Mouse (Mus musculus) lung, embryonic 15.5 days (tissue): ENCODE data around the gene Tmem269. TPM values are rescaled to one million over a fixed set of nuclear protein-coding genes. Genes with fewer than 3 reads are reported as not detected.
A peak's percentile ranks its signal among the peaks of the same experiment; 100 is the strongest.

Experiments used
- ATAC-seq: fragments of 200-750 bp; cut with Nextera tagmentation; 2 replicates; pipeline ENCODE4 v1.8.0; 2017; ENCODE audit warnings: moderate number of reproducible peaks, borderline replicate concordance; ENCODE audit not compliant: low FRiP score, low TSS enrichment; ENCODE audit errors: extremely low read depth
- H3K27ac ChIP-seq: fragments of 300-500 bp; sonication (generic); 2 replicates; pipeline ENCODE4 v1.5.1; 2015; ENCODE audit warnings: moderate library complexity, mild to moderate bottlenecking, inconsistent platforms
- H3K27me3 ChIP-seq: fragments of 300-500 bp; sonication (generic); 2 replicates; pipeline ENCODE4 v1.6.1; 2015; ENCODE audit warnings: inconsistent platforms
- H3K36me3 ChIP-seq: fragments of 300-500 bp; sonication (generic); 2 replicates; pipeline ENCODE4 v1.6.1; 2015; ENCODE audit warnings: inconsistent platforms
- H3K4me1 ChIP-seq: fragments of 300-500 bp; sonication (generic); 2 replicates; pipeline ENCODE4 v1.6.1; 2015; ENCODE audit warnings: inconsistent platforms
- H3K4me2 ChIP-seq: fragments of 300-500 bp; sonication (generic); 2 replicates; pipeline ENCODE4 v1.6.1; 2015; ENCODE audit warnings: inconsistent platforms, mild to moderate bottlenecking, moderate library complexity
- H3K4me3 ChIP-seq: fragments of 300-500 bp; sonication (generic); 2 replicates; pipeline ENCODE4 v1.5.1; 2015; ENCODE audit warnings: mild to moderate bottlenecking, inconsistent platforms
- H3K9ac ChIP-seq: fragments of 300-500 bp; sonication (generic); 2 replicates; pipeline ENCODE4 v1.6.1; 2015; ENCODE audit warnings: inconsistent platforms
- H3K9me3 ChIP-seq: fragments of 300-500 bp; sonication (generic); 2 replicates; pipeline ENCODE4 v1.6.1; 2016; ENCODE audit warnings: inconsistent platforms
- WGBS: fragments of 180-500 bp; shearing (Covaris S2); methylation state at CpG from one replicate; pipeline ENCODE4 v1.1.7; 2015; 5-methylcytosine and 5-hydroxymethylcytosine counted together
- polyA plus RNA-seq: library from polyadenylated mRNA; unstranded; fragments of >200 nt; fragmentation: Nextera tagmentation; extraction: Ambion mirVana; gene quantifications from 2 replicates; pipeline ENCODE4 v1.2.1, GENCODE M21; 2015

Tmem269 gene
- polyA plus RNA-seq = not detected in 2 replicates

DNA sequence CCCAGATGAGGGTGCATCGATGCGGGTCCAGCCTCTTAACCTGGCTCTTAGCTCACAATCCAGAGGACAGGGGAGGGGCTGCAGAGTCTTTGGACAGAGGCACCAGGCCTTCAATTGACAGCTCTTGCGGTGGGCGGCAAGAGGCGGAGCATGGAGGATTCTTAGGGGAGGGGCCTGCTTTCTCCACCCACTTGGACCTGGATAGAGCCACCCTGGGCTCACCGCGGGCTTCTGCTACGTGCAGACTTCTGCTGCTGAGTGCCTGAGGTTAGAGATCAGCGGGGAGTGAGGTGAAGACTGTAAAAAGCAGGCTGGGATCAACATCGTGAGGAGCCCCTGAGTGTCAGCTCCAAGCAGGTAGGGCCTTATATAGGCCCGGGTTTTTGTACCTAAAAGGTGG, at the start of gene Tmem269:
Tmem269 (minus strand) TSS at position 49 of the 400 bp plus-strand sequence.
- Histone ChIP-seq H3K27ac (no peak within 1 kb of the TSS), H3K4me1 (peaks cover 4% of the 10 kb centered on the region), H3K9me3 (no peaks in the 10 kb centered on the region), H3K4me2 (no peak within 1 kb of the TSS), H3K9ac (no peak within 1 kb of the TSS), H3K36me3 (no peaks in the 10 kb centered on the region), H3K4me3 (no peak within 1 kb of the TSS), H3K27me3 (no peaks in the 10 kb centered on the region)
- no peak for ATAC-seq
- 12% methylated on average over 11 of the region's 11 CpGs for WGBS

DNA sequence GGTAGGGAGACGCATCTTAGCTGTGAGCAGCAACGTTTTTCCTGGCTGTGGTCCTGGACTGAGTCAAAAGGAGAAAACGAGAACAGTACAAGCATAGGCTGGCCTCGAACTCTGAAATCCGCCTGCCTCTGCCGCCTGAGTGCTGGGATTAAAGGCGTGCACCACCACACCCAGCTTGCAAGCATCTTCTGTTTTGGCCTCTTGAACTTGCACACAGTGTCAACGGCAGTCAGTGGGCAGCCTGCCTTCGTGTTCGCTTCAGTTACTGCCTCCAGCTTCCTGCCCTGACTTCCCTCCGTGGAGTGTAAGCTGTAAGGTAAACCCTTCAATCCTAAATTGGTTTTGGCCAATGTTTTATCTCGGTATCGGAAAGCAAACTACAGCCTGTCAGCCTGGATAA, 48.6 kb upstream of the Tmem269 start:
- H3K4me3 ChIP-seq = no peak overlapping the region
- no peak overlapping the region for H3K27ac ChIP-seq
- H3K27me3 ChIP-seq = no peaks in the 10 kb centered on the region
- no peaks in the 10 kb centered on the region for H3K9me3 ChIP-seq
- no peak overlapping the region for H3K9ac ChIP-seq
- peaks cover 18% of the 10 kb centered on the region for H3K36me3 ChIP-seq
- 63% methylated on average over 13 of the region's 13 CpGs for WGBS
- no peak overlapping the region for H3K4me2 ChIP-seq
- no peak for ATAC-seq
- H3K4me1 ChIP-seq = no peaks in the 10 kb centered on the region

DNA sequence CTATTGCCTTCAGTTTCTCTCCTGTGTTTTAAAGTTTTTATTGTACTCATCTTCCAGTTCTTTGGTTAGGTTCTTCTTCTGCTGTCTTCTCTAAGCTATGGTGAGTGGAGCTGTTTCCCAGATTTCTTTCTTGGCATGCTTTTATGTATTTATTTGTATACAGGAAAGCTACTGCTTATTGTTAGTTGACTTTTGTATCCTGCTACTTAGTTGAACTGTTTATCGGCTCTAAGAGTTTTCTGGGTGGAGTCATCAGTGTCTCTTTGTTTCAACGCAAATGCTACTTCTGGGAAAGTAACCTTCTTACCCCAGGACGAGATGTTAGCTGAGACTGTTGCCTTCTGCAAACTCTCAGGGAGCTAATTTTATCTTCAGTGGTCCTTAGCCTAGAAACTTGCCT, 45.4 kb upstream of the Tmem269 start:
- Histone ChIP-seq H3K27ac (no peak overlapping the region), H3K36me3 (no peaks in the 10 kb centered on the region), H3K9me3 (no peaks in the 10 kb centered on the region), H3K4me1 (no peaks in the 10 kb centered on the region), H3K27me3 (no peaks in the 10 kb centered on the region), H3K4me3 (no peak overlapping the region), H3K9ac (no peak overlapping the region), H3K4me2 (no peak overlapping the region)
- WGBS = 53% methylated on average over 3 of the region's 3 CpGs
- no peak for ATAC-seq

DNA sequence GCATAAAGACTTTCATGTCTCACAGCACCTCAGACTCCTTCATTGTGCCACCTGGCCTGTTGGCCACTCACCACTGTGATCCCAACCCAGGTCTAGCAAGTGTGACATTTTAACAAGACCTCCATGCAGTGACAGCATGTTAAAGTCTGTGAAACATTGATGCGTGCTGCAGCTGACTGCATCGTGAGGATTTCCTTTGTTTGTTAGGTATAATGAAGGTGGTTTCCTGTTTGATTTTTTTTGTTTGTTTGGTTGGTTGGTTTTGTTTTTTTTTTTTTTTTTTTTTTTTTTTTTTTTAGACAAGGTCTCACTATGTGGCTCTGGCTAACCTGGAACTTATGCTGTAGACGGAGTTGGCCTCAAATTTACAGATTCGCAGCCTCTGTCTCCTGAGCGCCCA, 44.5 kb upstream of the Tmem269 start:
- no peak overlapping the region for H3K4me3 ChIP-seq
- H3K36me3 ChIP-seq = no peaks in the 10 kb centered on the region
- no peak overlapping the region for H3K9ac ChIP-seq
- H3K4me2 ChIP-seq = no peak overlapping the region
- no peaks in the 10 kb centered on the region for H3K9me3 ChIP-seq
- no peaks in the 10 kb centered on the region for H3K4me1 ChIP-seq
- WGBS = 87% methylated on average over 5 of the region's 5 CpGs
- no peak for ATAC-seq
- H3K27me3 ChIP-seq = no peaks in the 10 kb centered on the region
- H3K27ac ChIP-seq = no peak overlapping the region

DNA sequence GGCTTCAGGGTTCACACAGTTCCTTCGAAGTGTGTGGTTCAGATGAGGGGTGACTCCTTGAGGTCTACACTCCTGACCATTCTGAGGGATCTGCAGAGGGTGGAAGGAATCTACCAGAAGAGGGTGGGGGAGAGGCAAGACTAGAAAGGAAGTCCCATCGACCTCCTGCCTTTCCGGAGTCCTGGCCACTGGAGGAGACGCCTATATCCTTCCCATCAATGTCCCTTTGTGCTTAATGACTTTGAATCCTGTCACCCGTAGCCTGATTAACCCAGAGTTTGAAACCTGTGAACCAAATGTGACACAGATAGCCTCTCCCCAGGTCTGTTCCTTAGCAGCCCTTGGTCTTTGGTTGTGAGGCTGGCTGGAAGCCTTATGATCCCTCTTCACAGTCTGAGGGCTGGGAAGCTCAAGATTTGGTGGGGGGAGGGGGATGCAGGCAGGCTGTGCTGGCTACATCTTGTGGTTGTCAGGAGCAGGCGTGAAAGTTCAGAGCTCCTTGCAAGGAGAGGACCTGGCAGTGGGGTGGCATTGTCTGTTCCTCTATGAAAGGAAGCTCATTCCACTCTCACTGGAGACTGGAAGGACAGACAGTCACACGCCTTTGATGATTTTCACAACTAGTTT, 43.2 kb upstream of the Tmem269 start:
- no peak overlapping the region for H3K4me2 ChIP-seq
- ATAC-seq = no peak
- 45% methylated on average over 7 of the region's 7 CpGs for WGBS
- no peak overlapping the region for H3K4me3 ChIP-seq
- H3K27me3 ChIP-seq = no peaks in the 10 kb centered on the region
- H3K9me3 ChIP-seq = no peaks in the 10 kb centered on the region
- H3K4me1 ChIP-seq = no peaks in the 10 kb centered on the region
- no peak overlapping the region for H3K9ac ChIP-seq
- no peaks in the 10 kb centered on the region for H3K36me3 ChIP-seq
- no peak overlapping the region for H3K27ac ChIP-seq

DNA sequence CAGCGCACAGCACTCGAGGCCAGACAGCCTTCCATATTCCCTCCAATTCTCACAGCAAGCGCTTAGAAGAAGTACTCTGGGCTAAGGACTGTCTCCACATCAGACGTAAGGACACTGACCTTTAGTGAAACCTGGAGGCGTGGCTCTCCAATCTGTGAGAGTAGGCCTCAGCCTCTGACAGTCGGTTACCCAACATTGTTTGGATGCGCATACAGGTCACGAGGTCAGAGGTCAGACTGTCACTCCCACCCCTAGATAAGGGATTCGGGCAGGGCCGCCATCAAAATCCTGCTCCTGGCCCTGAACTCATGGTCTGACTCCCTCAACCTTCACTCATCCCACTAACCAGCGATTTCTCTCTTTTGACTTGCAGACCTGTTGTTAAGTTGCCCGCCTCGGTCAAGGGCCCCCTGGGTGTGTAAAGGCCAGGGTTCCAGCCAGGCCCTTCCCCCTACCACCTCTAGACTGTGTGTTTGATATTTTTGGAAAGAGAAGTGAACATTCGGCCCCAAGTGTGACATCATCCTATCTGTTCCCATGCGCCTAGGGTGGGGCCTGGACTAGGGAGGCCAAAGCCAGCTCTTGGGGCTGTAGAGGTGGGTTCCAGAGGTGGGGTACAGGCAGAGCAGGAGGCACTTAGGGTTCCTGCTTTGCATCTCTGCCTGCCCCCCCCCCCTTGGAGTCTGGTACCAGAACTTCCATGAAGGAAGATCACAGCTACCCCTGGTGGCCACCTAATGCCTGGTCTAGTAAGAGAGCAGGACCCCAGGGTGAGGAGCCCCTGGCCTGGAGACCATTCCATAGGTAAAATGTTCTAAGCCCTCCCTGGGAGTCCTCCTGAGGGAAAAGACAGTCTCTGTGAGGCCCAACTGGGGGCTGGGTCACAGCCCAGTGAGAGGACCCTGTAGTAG, 41.6 kb upstream of the Tmem269 start:
- Histone ChIP-seq H3K4me1 (no peaks in the 10 kb centered on the region), H3K27ac (no peak overlapping the region), H3K36me3 (no peaks in the 10 kb centered on the region), H3K27me3 (no peaks in the 10 kb centered on the region), H3K9me3 (no peaks in the 10 kb centered on the region), H3K4me2 (no peak overlapping the region), H3K9ac (no peak overlapping the region), H3K4me3 (no peak overlapping the region)
- 74% methylated on average over 15 of the region's 15 CpGs for WGBS
- no peak for ATAC-seq

DNA sequence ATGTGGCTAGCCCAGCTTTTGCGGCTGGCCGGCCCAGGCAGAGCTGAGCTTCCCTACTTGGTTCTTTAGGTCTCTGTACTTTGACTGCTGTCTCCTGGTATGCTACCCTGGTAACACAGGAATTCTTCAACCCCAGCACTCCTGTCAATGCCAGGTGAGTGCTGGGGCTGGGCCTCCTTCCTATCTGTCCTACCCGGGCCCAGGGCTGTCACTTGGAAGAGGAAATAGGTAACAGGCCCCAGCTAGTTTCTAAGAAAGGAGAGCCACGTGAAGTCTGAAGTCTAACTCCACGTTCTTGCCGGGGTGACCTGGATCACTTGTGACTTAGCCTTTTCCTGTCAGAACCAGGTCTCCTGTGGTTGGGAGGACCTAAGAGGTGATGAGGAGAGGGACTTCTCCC, 39.1 kb upstream of the Tmem269 start:
- ATAC-seq = no peak
- H3K4me3 ChIP-seq = no peak overlapping the region
- H3K9me3 ChIP-seq = no peaks in the 10 kb centered on the region
- no peak overlapping the region for H3K9ac ChIP-seq
- no peaks in the 10 kb centered on the region for H3K36me3 ChIP-seq
- H3K4me2 ChIP-seq = no peak overlapping the region
- WGBS = 46% methylated on average over 6 of the region's 6 CpGs
- H3K27ac ChIP-seq = no peak overlapping the region
- H3K4me1 ChIP-seq = peaks cover 15% of the 10 kb centered on the region
- H3K27me3 ChIP-seq = no peaks in the 10 kb centered on the region

DNA sequence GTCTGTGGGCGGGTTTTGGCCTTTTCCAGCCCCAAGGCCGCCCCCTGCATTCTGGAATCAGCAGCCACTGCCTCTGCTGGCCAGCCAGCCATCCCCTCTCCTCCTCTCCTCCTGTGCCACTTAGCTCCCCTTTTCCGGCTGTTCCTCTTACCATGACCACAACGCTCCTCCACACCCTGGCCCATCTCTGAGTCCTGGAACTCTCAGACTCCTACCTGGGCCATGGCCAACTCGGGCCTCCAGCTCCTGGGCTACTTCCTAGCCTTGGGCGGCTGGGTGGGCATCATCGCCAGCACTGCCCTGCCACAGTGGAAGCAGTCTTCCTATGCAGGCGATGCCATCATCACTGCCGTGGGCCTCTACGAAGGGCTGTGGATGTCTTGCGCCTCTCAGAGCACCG, 37.3 kb upstream of the Tmem269 start, which contains the start of gene Cldn19:
Cldn19 (plus strand) TSS at position 64 of the 400 bp plus-strand sequence.
- Histone ChIP-seq H3K27me3 (no peaks in the 10 kb centered on the region), H3K27ac (no peak within 1 kb of the TSS), H3K9me3 (no peaks in the 10 kb centered on the region), H3K36me3 (no peaks in the 10 kb centered on the region), H3K4me3 (no peak within 1 kb of the TSS), H3K9ac (no peak within 1 kb of the TSS), H3K4me1 (peaks cover 16% of the 10 kb centered on the region), H3K4me2 (no peak within 1 kb of the TSS)
- 73% methylated on average over 12 of the region's 12 CpGs for WGBS
- ATAC-seq = no peak

DNA sequence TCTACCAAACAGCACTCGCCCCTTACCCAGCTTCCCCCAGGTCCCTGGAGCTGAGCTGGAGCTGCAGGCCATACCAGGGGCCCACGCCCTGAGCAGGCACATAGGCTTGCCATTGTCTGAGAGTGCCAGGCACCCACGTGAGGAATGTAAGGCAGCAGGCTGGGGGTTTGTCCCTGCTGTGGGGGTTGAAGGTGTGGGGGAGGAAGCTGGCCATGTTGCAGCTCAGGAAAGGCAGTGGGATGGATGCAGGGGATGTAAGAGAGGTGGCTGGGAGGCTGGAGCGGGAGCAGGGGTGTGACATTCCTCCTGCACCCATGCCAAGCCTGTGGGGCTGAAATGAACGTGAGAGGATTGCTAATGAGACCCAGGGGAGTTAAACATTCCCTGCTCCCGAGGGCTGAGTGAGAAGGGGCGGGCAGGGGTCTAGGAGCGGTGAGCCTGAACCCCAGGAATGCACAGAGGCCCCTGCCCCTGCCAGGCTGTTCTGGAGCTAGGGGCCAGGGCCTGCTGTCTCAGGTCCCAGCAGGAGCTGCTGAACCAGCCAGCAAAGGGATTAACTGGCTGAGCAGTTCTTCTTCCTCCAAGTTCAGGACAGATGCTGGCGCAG, 36.1 kb upstream of the Tmem269 start:
- H3K4me1 ChIP-seq = peaks cover 16% of the 10 kb centered on the region
- H3K4me2 ChIP-seq = no peak overlapping the region
- H3K36me3 ChIP-seq = no peaks in the 10 kb centered on the region
- no peak overlapping the region for H3K9ac ChIP-seq
- H3K4me3 ChIP-seq = no peak overlapping the region
- no peaks in the 10 kb centered on the region for H3K9me3 ChIP-seq
- H3K27ac ChIP-seq = no peak overlapping the region
- WGBS = 43% methylated on average over 9 of the region's 9 CpGs
- peak; percentile 27; the same call in 1 of the 2 replicates for ATAC-seq
- H3K27me3 ChIP-seq = no peaks in the 10 kb centered on the region

DNA sequence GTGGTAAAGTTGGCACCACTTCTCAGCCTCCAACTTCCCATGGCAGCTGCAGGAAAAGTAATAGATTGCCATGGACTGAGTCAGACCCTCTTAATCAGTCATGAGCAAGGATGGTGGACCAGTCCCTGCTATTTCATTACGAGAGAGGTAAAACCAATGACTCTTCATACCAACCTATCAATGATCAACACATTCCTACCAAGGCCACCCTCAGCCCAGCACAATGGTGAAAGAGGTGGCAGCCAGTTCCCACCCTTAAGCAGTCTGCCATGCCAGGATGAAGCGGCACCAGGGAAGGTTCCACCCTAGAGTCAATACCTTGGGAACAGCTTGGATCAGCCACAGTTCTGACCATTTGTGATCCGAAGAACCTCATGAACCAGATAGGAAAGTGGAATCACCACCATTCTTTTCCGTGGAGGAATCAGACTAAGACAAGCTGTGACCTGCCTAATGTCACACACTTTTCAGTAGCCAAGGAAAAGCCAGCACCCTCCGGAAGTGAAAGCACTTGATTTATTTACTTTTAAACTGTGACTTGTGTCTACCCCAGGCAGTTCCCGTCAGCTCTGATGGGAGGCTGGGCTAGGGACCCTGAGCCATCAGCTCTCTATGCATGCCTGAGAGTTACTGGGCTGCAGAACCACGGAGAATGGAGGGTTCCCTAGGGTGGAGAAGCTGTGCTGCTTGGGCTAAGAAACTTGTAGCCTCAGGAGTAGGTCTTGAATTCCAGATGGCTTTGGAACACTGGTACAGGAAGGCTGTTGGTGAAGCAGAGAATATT, 34.2 kb upstream of the Tmem269 start:
- Histone ChIP-seq H3K4me1 (peaks cover 25% of the 10 kb centered on the region), H3K9ac (no peak overlapping the region), H3K36me3 (peaks cover 3% of the 10 kb centered on the region; the same call in 1 of the 2 replicates), H3K9me3 (no peaks in the 10 kb centered on the region), H3K4me3 (no peak overlapping the region), H3K4me2 (no peak overlapping the region), H3K27me3 (no peaks in the 10 kb centered on the region), H3K27ac (no peak overlapping the region)
- ATAC-seq = no peak
- 38% methylated on average over 7 of the region's 7 CpGs for WGBS

DNA sequence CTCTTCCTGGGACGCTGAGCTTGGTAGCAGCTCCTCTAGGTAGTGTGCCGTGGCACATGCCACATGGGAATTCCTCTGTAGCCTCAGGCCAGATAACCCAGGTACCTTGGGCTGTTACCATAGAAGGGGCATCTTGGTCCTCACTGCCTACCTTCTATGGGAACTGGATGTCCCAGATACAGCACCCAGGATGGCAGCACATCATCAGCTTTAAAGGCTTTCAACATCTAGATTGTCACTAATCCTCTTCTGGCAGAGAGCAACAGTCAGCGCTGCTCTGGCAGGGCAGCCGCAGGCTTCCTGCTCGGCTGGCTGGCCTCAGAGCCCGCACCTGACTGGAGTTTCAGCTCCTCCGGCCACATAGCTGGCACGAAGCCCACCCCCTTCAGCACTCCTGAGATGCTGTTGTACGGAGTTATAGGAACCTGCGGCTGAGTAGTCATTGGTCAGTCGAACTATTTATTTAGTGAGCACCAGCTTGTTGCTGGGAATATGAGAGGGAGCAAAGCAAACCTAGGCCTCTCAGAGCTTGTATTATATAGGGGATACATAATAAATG, 30.5 kb upstream of the Tmem269 start:
- H3K4me1 ChIP-seq = peaks cover 30% of the 10 kb centered on the region
- 63% methylated on average over 11 of the region's 11 CpGs for WGBS
- H3K27me3 ChIP-seq = no peaks in the 10 kb centered on the region
- peak overlapping the region; percentile 46 for H3K27ac ChIP-seq
- no peak overlapping the region for H3K4me2 ChIP-seq
- H3K36me3 ChIP-seq = peaks cover 9% of the 10 kb centered on the region; the same call in 1 of the 2 replicates
- H3K9me3 ChIP-seq = no peaks in the 10 kb centered on the region
- ATAC-seq = no peak
- no peak overlapping the region for H3K4me3 ChIP-seq
- no peak overlapping the region for H3K9ac ChIP-seq
